Mouse (Mus musculus) C2C12 (cell line): ENCODE data around the gene B4galnt4. TPM values are rescaled to one million over a fixed set of nuclear protein-coding genes. Genes with fewer than 3 reads are reported as not detected.

ENCODE experiments used
- H3K27me3 ChIP-seq: one replicate; pipeline ENCODE4 v1.6.1; 2011; ENCODE audit not compliant: control insufficient read depth, insufficient read depth, insufficient read length
- H3K36me3 ChIP-seq: one replicate; pipeline ENCODE4 v1.6.1; 2011; ENCODE audit not compliant: control insufficient read depth, insufficient read depth
- H3K4me3 ChIP-seq: one replicate; pipeline ENCODE4 v1.5.1; 2011; ENCODE audit warnings: mild to moderate bottlenecking, control low read depth; ENCODE audit not compliant: poor library complexity, insufficient read depth, severe bottlenecking
- H3K79me2 ChIP-seq: one replicate; pipeline ENCODE4 v1.6.1; 2011; ENCODE audit not compliant: control insufficient read depth, insufficient read depth
- H3K79me3 ChIP-seq: one replicate; pipeline ENCODE4 v1.6.1; 2011; ENCODE audit warnings: low read depth, control low read depth
- H3ac ChIP-seq: one replicate; pipeline ENCODE3; 2011; ENCODE audit warnings: low read depth; ENCODE audit not compliant: control insufficient read depth, insufficient read length
- CEBPB ChIP-seq: IDR thresholded peaks from one replicate; pipeline ENCODE4 v1.6.1; 2011; ENCODE audit warnings: low read depth, mild to moderate bottlenecking, control low read depth, moderate library complexity
- CTCF ChIP-seq: IDR thresholded peaks from one replicate; pipeline ENCODE4 v1.5.1; 2011; ENCODE audit not compliant: control insufficient read depth, insufficient read depth, insufficient read length
- FOSL1 ChIP-seq: IDR thresholded peaks from one replicate; pipeline ENCODE4 v1.8.0; 2011; ENCODE audit warnings: mild to moderate bottlenecking, low read length; ENCODE audit not compliant: poor library complexity, insufficient read depth, severe bottlenecking
- MAX ChIP-seq: IDR thresholded peaks from one replicate; pipeline ENCODE4 v1.6.1; 2011; ENCODE audit warnings: mild to moderate bottlenecking, control low read depth
- MYOD1 ChIP-seq: IDR thresholded peaks from one replicate; pipeline ENCODE4 v1.6.1; 2011; ENCODE audit warnings: low read depth; ENCODE audit not compliant: control insufficient read depth, insufficient read length
- MYOG ChIP-seq: IDR thresholded peaks from one replicate; pipeline ENCODE4 v1.6.1; 2011; ENCODE audit not compliant: control insufficient read depth, insufficient read length; ENCODE audit errors: extremely low read depth
- USF1 ChIP-seq: IDR thresholded peaks from one replicate; pipeline ENCODE4 v1.6.1; 2011; ENCODE audit warnings: low read depth, mild to moderate bottlenecking, control low read depth, moderate library complexity
- polyA plus RNA-seq: library from polyadenylated mRNA; unstranded; fragments of >200 nt; fragmentation: generic; extraction: Trizol; gene quantifications from one replicate; pipeline ENCODE4 v1.2.1, GENCODE M21; 2012; ENCODE audit warnings: missing spikeins

The B4galnt4 gene
- polyA plus RNA-seq, 1 experiment = 4.0 TPM

DNA sequence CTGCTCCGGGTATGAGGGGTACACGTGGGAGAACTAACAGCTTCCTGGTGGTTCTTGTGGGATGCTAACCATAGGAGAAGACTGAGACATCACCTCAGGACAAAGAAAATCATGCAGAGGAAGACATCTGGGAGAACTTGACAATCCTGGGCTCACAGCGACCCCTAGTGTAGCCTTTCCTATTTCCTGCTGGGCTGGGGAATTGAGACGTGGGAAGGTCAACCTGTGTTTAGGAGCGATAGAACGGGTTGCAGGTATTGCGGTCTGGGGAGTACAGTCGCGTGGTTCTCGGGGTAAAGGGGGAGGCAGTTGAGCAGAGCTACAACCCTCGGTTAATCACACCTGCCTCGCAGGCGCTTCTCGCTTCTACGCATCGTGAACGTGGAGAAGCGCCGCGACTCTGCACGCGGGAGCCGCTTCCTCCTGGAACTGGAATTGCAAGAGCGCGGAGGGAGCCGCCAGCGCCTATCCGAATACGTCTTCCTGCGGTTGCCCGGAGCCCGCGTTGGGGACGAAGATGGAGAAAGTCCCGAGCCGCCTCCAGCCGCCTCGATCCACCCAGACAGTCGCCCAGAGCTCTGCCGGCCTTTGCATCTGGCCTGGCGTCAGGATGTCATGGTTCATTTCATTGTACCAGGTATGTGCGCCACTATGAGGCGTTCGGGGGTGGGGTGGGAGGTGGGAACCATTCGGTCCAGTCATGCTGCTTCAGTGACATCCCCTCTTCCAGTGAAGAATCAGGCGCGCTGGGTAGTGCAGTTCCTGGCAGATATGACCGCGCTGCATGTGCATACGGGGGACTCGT lies 9.4 kb downstream of the B4galnt4 start:
- peaks cover 4% of the 10 kb centered on the region for H3K27me3 ChIP-seq
- H3ac ChIP-seq = peak overlapping the region; percentile 34
- TF ChIP-seq CTCF (peak; percentile 43), CEBPB (no peak)
- no peaks in the 10 kb centered on the region for H3K36me3 ChIP-seq
- no peaks in the 10 kb centered on the region for H3K79me3 ChIP-seq
- H3K4me3 ChIP-seq = no peak overlapping the region
- no peaks in the 10 kb centered on the region for H3K79me2 ChIP-seq

DNA sequence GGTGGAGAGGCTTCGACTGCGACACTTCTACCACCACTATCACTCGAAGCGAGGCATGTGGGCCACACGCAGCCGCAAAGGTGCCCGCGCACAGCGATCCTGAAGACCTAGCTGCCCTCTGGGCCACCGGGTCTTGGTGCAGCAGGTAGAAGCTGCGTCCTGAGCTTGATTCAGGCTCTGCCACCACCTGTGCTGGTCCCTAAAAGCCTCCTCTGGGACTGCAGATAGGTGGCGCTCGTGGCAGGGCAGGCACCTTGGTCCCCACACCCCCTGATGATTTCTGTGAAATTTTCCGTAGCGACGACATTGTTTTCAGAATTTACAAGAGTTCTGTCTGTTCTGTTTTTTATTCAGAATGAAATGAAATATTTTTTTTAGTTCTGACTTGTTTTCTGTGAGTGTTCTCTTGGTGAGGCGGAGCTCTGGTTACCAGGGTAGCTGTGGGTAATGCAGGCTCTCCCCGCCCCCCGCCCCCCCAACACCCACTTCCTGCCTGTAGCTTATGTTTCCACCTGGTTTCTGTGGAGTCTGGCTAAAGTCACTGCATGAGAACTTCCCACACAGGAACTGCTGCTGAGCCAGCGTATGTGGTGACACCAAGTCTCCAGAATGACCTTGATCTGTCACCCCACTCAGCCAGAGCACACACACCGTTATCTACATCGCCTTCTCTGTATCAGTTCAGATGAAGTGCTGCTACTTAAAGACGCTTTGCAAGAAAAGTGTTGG lies 11.3 kb downstream of the B4galnt4 start:
- no peaks in the 10 kb centered on the region for H3K79me2 ChIP-seq
- no peak for TF ChIP-seq MAX
- peak; percentile 69 for TF ChIP-seq CTCF
- peaks cover 4% of the 10 kb centered on the region for H3K27me3 ChIP-seq
- no peak overlapping the region for H3K4me3 ChIP-seq
- H3ac ChIP-seq = no peak overlapping the region
- no peaks in the 10 kb centered on the region for H3K36me3 ChIP-seq
- H3K79me3 ChIP-seq = no peaks in the 10 kb centered on the region

DNA sequence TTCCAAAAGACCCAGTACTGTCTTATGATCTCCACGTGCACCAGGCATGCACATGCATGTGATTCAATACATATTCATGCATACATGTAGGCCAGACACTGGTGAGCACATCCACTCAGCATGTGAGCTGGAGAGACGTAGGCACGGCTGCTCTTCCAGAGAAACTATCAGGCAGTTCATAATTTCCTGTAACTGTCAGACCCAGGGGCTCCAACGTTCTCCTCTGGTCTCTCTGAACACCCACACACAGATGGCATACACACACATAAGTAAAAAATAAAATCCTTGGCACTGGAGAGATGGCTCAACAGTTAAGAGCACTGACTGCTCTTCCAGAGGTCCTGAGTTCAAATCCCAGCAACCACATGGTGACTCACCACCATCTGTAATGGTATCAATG lies 12.9 kb downstream of the B4galnt4 start:
- Histone ChIP-seq H3ac (no peak overlapping the region), H3K27me3 (peaks cover 4% of the 10 kb centered on the region), H3K4me3 (no peak overlapping the region), H3K36me3 (no peaks in the 10 kb centered on the region), H3K79me3 (no peaks in the 10 kb centered on the region), H3K79me2 (no peaks in the 10 kb centered on the region)
- TF ChIP-seq MYOD1 (no peak), USF1 (no peak), MAX (no peak), CEBPB (no peak), FOSL1 (no peak), MYOG (no peak), CTCF (no peak)

DNA sequence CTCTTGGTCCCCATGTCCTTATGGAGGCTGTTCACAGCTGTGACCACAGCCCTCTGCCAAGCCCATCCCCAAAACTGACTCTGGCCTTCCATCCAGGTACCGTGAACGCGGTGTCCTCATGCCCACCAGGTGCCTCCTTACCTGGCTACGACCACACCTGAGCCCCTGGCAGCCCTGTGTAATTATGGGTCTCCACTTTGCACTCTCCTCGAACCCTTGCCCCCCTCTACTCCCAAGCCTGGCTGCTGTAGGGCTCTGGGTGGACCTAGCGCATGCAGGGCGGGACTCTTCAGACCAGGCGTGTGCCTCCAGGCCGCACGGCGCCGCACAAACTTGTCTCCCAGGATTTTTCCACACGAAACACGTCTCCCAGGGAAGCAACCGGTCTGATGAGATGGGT lies 16.9 kb downstream of the B4galnt4 start, which contains the start of gene Pkp3:
Gene Pkp3 (plus strand): TSS at position 378 of the 400 bp plus-strand sequence.
- no peaks in the 10 kb centered on the region for H3K36me3 ChIP-seq
- no peaks in the 10 kb centered on the region for H3K79me2 ChIP-seq
- H3K4me3 ChIP-seq = no peak within 1 kb of the TSS
- H3K79me3 ChIP-seq = no peaks in the 10 kb centered on the region
- H3K27me3 ChIP-seq = no peaks in the 10 kb centered on the region
- no peak within 1 kb of the TSS for H3ac ChIP-seq
- TF ChIP-seq CTCF (no peak), MYOG (no peak), MAX (no peak), USF1 (no peak), CEBPB (no peak), MYOD1 (no peak), FOSL1 (no peak)

DNA sequence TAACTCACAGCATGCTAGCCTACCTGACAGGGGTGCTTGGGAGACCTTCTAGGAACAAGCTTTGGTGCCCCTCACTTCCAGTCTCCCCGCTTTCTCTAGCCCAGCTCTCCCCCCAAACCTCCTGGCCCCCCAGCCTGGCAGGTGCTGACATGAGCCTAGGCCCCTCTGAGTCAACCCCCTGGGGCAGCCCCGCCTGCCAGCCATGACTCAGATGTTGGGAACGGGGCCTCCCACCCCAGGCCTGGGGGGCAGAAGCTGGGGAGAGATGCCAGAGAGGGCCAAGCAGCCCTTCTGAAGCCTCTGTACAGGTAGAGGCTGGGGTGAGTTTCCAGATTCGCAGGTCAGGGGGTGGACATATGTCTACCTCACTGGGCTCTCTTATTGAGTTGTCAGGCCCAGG lies 18.0 kb downstream of the B4galnt4 start:
- Histone ChIP-seq H3K36me3 (no peaks in the 10 kb centered on the region), H3K79me2 (no peaks in the 10 kb centered on the region), H3ac (no peak overlapping the region), H3K4me3 (no peak overlapping the region), H3K79me3 (no peaks in the 10 kb centered on the region), H3K27me3 (no peaks in the 10 kb centered on the region)
- TF ChIP-seq FOSL1 = no peak
- no peak for TF ChIP-seq CTCF
- TF ChIP-seq CEBPB = no peak
- TF ChIP-seq MYOG = no peak
- TF ChIP-seq USF1 = no peak
- no peak for TF ChIP-seq MAX
- no peak for TF ChIP-seq MYOD1
